Mouse (Mus musculus) cortical plate, adult 2 months (tissue): ENCODE measurements around the gene Nppb.

Experiments used
- CTCF ChIP-seq: fragments of 200-500 bp; IDR thresholded peaks from 2 replicates; pipeline ENCODE4 v1.5.1; 2011; ENCODE audit warnings: mild to moderate bottlenecking, control low read depth, low read length; ENCODE audit not compliant: insufficient read depth; ENCODE audit errors: extremely low read depth
- POLR2A ChIP-seq: fragments of 200-500 bp; IDR thresholded peaks from 2 replicates; pipeline ENCODE4 v1.6.1; 2011; ENCODE audit warnings: mild to moderate bottlenecking, low read length, control low read depth; ENCODE audit not compliant: insufficient read depth; ENCODE audit errors: extremely low read depth

- TF ChIP-seq CTCF (no peak), POLR2A (no peak)
These were observed 31.4 kb downstream of the Nppb start for GRCm38 (mm10) chr4:148016981-148017380.
